Mouse (Mus musculus): ENCODE measurements around the gene Olfr69. TPM values are rescaled to one million over a fixed set of nuclear protein-coding genes. Genes with fewer than 3 reads are reported as not detected.
A peak's percentile ranks its signal among the peaks of the same experiment; 100 is the strongest.
"Not testable (repeated sequence)": the region's sequence is repeated elsewhere in the genome, so short reads cannot be mapped to it uniquely, and the experiment has no call there.

The Olfr69 gene
- polyA plus RNA-seq, 1 experiment from 2014 or later = not detected

DNA sequence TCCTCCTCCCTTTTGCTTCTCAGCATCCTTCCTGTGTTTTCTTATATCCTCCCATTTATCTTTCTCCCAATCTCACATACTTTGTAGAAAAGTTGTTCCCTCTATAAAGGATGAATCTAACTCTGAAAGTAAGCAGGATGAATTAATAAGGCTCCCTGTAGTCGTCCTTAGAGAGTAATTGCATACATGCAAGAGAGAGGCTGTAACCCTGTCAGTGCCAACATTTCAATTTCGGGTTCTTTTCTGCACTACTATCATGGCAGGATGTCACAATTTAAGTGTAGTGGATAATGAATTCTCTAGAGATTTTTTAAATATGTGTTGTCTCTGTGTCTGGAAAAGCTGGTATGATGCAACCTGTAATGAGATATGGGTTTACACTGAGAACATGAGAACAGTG lies 14.2 kb downstream of the Olfr69 start, which contains the start of gene Olfr630:
Gene Olfr630 (minus strand): TSS at position 101 of the 400 bp plus-strand sequence.
- H3K27ac ChIP-seq (ENCODE audit: low read depth, low read length) = no peak within 1 kb of the TSS
- H3K4me1 ChIP-seq (ENCODE audit: control insufficient read depth, insufficient read depth, low read length) = no peaks in the 10 kb centered on the region
- no peaks in the 10 kb centered on the region for H3K36me3 ChIP-seq (ENCODE audit: control insufficient read depth, insufficient read depth, low read length)
- ATAC-seq (no peak), DNase-seq (ENCODE audit: low spot score) (no peak)
- no peaks in the 10 kb centered on the region for H3K9me3 ChIP-seq (replicated peaks; ENCODE audit: control insufficient read depth, low read length)
- WGBS = 45% methylated on average over 2 of the region's 2 CpGs
- no peak within 1 kb of the TSS for H3K4me3 ChIP-seq (ENCODE audit: low read depth, low read length)
- no peak within 1 kb of the TSS for H3K4me2 ChIP-seq (ENCODE audit: low read length)
- H3K9ac ChIP-seq (ENCODE audit: low read length) = no peak within 1 kb of the TSS
- H3K27me3 ChIP-seq (replicated peaks; ENCODE audit: control insufficient read depth, insufficient read depth, low read length) = no peaks in the 10 kb centered on the region

DNA sequence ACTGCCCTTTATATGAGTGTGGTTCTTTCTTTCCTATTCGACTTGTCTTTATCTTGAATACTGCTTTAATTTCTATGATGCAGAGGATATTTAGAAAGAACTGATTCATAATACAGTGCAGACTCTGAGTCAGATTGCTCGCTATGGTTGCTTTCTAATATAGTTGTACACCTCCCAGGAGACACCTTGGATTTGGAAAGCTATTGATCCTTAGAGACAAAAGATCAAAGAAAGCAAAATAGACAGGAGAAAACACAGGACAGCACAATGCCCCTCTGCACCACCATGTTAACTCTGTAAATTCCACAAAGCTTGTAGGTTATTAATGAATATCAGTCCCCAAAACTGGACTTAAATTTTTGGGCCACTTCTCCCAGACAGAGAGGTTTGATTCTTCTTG lies 26.6 kb downstream of the Olfr69 start, which contains the start of gene Olfr629:
Gene Olfr629 (minus strand): TSS at position 101 of the 400 bp plus-strand sequence.
- H3K27ac ChIP-seq (ENCODE audit: low read depth, low read length) = no peak within 1 kb of the TSS
- no peaks in the 10 kb centered on the region for H3K9me3 ChIP-seq (replicated peaks; ENCODE audit: control insufficient read depth, low read length)
- H3K9ac ChIP-seq (ENCODE audit: low read length) = no peak within 1 kb of the TSS
- ATAC-seq (no peak), DNase-seq (ENCODE audit: low spot score) (no peak)
- no peaks in the 10 kb centered on the region for H3K4me1 ChIP-seq (ENCODE audit: control insufficient read depth, insufficient read depth, low read length)
- no peak within 1 kb of the TSS for H3K4me2 ChIP-seq (ENCODE audit: low read length)
- 77% methylated on average over 2 of the region's 2 CpGs for WGBS
- H3K4me3 ChIP-seq (ENCODE audit: low read depth, low read length) = no peak within 1 kb of the TSS
- no peaks in the 10 kb centered on the region for H3K27me3 ChIP-seq (replicated peaks; ENCODE audit: control insufficient read depth, insufficient read depth, low read length)
- H3K36me3 ChIP-seq (ENCODE audit: control insufficient read depth, insufficient read depth, low read length) = no peaks in the 10 kb centered on the region

DNA sequence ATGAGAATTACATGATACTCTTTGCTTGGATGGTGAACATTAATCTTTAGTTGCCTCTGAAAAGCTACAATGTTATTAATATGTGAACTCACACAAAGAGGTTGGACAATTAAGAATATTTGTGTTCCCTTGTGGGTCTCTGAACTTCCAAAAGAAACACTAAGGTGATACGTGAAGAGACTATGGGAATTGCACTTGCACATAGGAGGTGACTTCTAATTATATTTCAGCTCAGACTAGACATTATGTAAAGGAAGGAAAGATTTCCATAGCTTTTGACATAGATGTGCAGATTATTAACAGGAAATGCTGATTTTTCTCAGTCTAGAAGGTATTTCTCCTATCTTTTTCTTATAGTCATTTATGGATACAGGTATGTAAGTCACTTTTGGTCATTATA lies 41.3 kb downstream of the Olfr69 start, which contains the start of gene Olfr628:
Gene Olfr628 (plus strand): TSS at position 301 of the 400 bp plus-strand sequence.
- no peaks in the 10 kb centered on the region for H3K4me1 ChIP-seq (ENCODE audit: control insufficient read depth, insufficient read depth, low read length)
- DNase-seq (ENCODE audit: low spot score) = no peak
- no peaks in the 10 kb centered on the region for H3K36me3 ChIP-seq (ENCODE audit: control insufficient read depth, insufficient read depth, low read length)
- no peaks in the 10 kb centered on the region for H3K27me3 ChIP-seq (replicated peaks; ENCODE audit: control insufficient read depth, insufficient read depth, low read length)
- ATAC-seq = no peak
- WGBS = 82% methylated on average over 1 of the region's 1 CpGs
- no peak within 1 kb of the TSS for H3K27ac ChIP-seq (ENCODE audit: low read depth, low read length)
- H3K4me2 ChIP-seq (ENCODE audit: low read length) = no peak within 1 kb of the TSS
- H3K4me3 ChIP-seq (ENCODE audit: low read depth, low read length) = no peak within 1 kb of the TSS
- no peaks in the 10 kb centered on the region for H3K9me3 ChIP-seq (replicated peaks; ENCODE audit: control insufficient read depth, low read length)
- H3K9ac ChIP-seq (ENCODE audit: low read length) = no peak within 1 kb of the TSS

DNA sequence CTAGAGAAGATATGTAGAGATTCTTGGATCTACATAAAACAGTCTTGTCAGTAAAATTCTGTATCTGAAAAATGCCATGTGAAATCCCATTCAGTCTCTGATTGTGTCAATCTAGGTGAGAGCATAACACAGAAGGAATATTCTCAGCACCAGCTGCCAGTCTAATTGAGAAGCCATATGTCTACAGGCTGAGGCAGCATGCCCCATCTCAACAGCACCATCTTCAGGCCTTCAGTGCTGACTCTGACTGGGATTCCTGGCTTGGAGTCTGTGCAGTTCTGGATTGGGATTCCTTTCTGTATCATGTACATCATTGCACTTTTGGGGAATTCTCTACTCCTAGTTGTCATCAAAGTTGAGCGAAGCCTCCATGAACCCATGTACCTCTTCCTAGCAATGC lies 55.0 kb downstream of the Olfr69 start:
- not testable (repeated sequence) for H3K27me3 ChIP-seq (replicated peaks; ENCODE audit: control insufficient read depth, insufficient read depth, low read length); ATAC-seq; H3K9ac ChIP-seq (ENCODE audit: low read length); H3K4me1 ChIP-seq (ENCODE audit: control insufficient read depth, insufficient read depth, low read length); H3K9me3 ChIP-seq (replicated peaks; ENCODE audit: control insufficient read depth, low read length); H3K27ac ChIP-seq (ENCODE audit: low read depth, low read length); H3K4me2 ChIP-seq (ENCODE audit: low read length); H3K36me3 ChIP-seq (ENCODE audit: control insufficient read depth, insufficient read depth, low read length); H3K4me3 ChIP-seq (ENCODE audit: low read depth, low read length)
- DNase-seq (ENCODE audit: low spot score) = peak; percentile 2
- 95% methylated on average over 1 of the region's 1 CpGs for WGBS

Other genes with a start within 250 kb of the Olfr69 start
- not detected in 2 replicates for gene Olfr612, start 228.9 kb downstream of the Olfr69 start, polyA plus RNA-seq (2014; fragmentation: Nextera tagmentation; extraction: Ambion mirVana)
- gene Olfr613, start 223.5 kb downstream of the Olfr69 start, polyA plus RNA-seq (2014; fragmentation: Nextera tagmentation; extraction: Ambion mirVana) = not detected in 2 replicates
- not detected in 2 replicates for gene Olfr615, start 215.5 kb downstream of the Olfr69 start, polyA plus RNA-seq (2014; fragmentation: Nextera tagmentation; extraction: Ambion mirVana)
- gene Olfr616, start 202.5 kb downstream of the Olfr69 start, polyA plus RNA-seq (2014; fragmentation: Nextera tagmentation; extraction: Ambion mirVana) = not detected in 2 replicates
- gene Olfr617, start 198.5 kb downstream of the Olfr69 start, polyA plus RNA-seq (2014; fragmentation: Nextera tagmentation; extraction: Ambion mirVana) = not detected in 2 replicates
- gene Olfr618, start 181.5 kb downstream of the Olfr69 start, polyA plus RNA-seq (2014; fragmentation: Nextera tagmentation; extraction: Ambion mirVana) = not detected in 2 replicates
- not detected in 2 replicates for gene Olfr619, start 171.0 kb downstream of the Olfr69 start, polyA plus RNA-seq (2014; fragmentation: Nextera tagmentation; extraction: Ambion mirVana)
- not detected in 2 replicates for gene Olfr620, start 159.1 kb downstream of the Olfr69 start, polyA plus RNA-seq (2014; fragmentation: Nextera tagmentation; extraction: Ambion mirVana)
- not detected in 2 replicates for gene Olfr622, start 128.9 kb downstream of the Olfr69 start, polyA plus RNA-seq (2014; fragmentation: Nextera tagmentation; extraction: Ambion mirVana)
- gene Olfr623, start 107.9 kb downstream of the Olfr69 start, polyA plus RNA-seq (2014; fragmentation: Nextera tagmentation; extraction: Ambion mirVana) = not detected in 2 replicates
- not detected in 2 replicates for gene Olfr624, start 100.4 kb downstream of the Olfr69 start, polyA plus RNA-seq (2014; fragmentation: Nextera tagmentation; extraction: Ambion mirVana)
- gene Olfr625-ps1, start 88.9 kb downstream of the Olfr69 start, polyA plus RNA-seq (2014; fragmentation: Nextera tagmentation; extraction: Ambion mirVana) = not detected in 2 replicates
- not detected in 2 replicates for gene Olfr243, start 56.9 kb downstream of the Olfr69 start, polyA plus RNA-seq (2014; fragmentation: Nextera tagmentation; extraction: Ambion mirVana)
- not detected in 2 replicates for gene Olfr628, start 41.2 kb downstream of the Olfr69 start, polyA plus RNA-seq (2014; fragmentation: Nextera tagmentation; extraction: Ambion mirVana)
- not detected in 2 replicates for gene Olfr629, start 26.7 kb downstream of the Olfr69 start, polyA plus RNA-seq (2014; fragmentation: Nextera tagmentation; extraction: Ambion mirVana)
- not detected in 2 replicates for gene Olfr630, start 14.3 kb downstream of the Olfr69 start, polyA plus RNA-seq (2014; fragmentation: Nextera tagmentation; extraction: Ambion mirVana)
- gene Olfr68, start 8.1 kb upstream of the Olfr69 start, polyA plus RNA-seq (2014; fragmentation: Nextera tagmentation; extraction: Ambion mirVana) = not detected in 2 replicates
- gene Olfr67, start 20.2 kb upstream of the Olfr69 start, polyA plus RNA-seq (2014; fragmentation: Nextera tagmentation; extraction: Ambion mirVana) = not detected in 2 replicates
- 1,580 and 1,724 TPM in 2 replicates for gene Hbb-bt, start 42.4 kb upstream of the Olfr69 start, polyA plus RNA-seq (2014; fragmentation: Nextera tagmentation; extraction: Ambion mirVana)
- gene Hbb-bs, start 56.5 kb upstream of the Olfr69 start, polyA plus RNA-seq (2014; fragmentation: Nextera tagmentation; extraction: Ambion mirVana) = 3,810 and 4,891 TPM in 2 replicates
- not detected in 2 replicates for gene Hbb-bh2, start 68.9 kb upstream of the Olfr69 start, polyA plus RNA-seq (2014; fragmentation: Nextera tagmentation; extraction: Ambion mirVana)
- gene Hbb-bh1, start 71.6 kb upstream of the Olfr69 start, polyA plus RNA-seq (2014; fragmentation: Nextera tagmentation; extraction: Ambion mirVana) = 0.90 and 2.5 TPM in 2 replicates
- 152 and 669 TPM in 2 replicates for gene Hbb-y, start 81.6 kb upstream of the Olfr69 start, polyA plus RNA-seq (2014; fragmentation: Nextera tagmentation; extraction: Ambion mirVana)
- not detected in 2 replicates for gene Olfr66, start 114.7 kb upstream of the Olfr69 start, polyA plus RNA-seq (2014; fragmentation: Nextera tagmentation; extraction: Ambion mirVana)
- not detected in 2 replicates for gene Olfr64, start 122.9 kb upstream of the Olfr69 start, polyA plus RNA-seq (2014; fragmentation: Nextera tagmentation; extraction: Ambion mirVana)
- gene Olfr65, start 131.9 kb upstream of the Olfr69 start, polyA plus RNA-seq (2014; fragmentation: Nextera tagmentation; extraction: Ambion mirVana) = not detected in 2 replicates
- not detected in 2 replicates for gene Olfr631, start 157.2 kb upstream of the Olfr69 start, polyA plus RNA-seq (2014; fragmentation: Nextera tagmentation; extraction: Ambion mirVana)
- not detected in 2 replicates for gene Olfr632, start 162.8 kb upstream of the Olfr69 start, polyA plus RNA-seq (2014; fragmentation: Nextera tagmentation; extraction: Ambion mirVana)
- not detected in 2 replicates for gene Olfr633, start 172.8 kb upstream of the Olfr69 start, polyA plus RNA-seq (2014; fragmentation: Nextera tagmentation; extraction: Ambion mirVana)
- not detected in 2 replicates for gene Olfr635, start 199.6 kb upstream of the Olfr69 start, polyA plus RNA-seq (2014; fragmentation: Nextera tagmentation; extraction: Ambion mirVana)
- gene Olfr638, start 227.2 kb upstream of the Olfr69 start, polyA plus RNA-seq (2014; fragmentation: Nextera tagmentation; extraction: Ambion mirVana) = not detected in 2 replicates
- not detected in 2 replicates for gene Olfr639, start 245.7 kb upstream of the Olfr69 start, polyA plus RNA-seq (2014; fragmentation: Nextera tagmentation; extraction: Ambion mirVana)